Mouse (Mus musculus) spleen, adult 2 months (tissue): ENCODE measurements at regions not wholly inside any gene's neighbourhood (a gene's known extent, or its start where the extent isn't known, plus 50 kb on each side); places are given as distances from the start of the nearest gene placed in this dataset.

Experiments used
- CTCF ChIP-seq: fragments of 200-500 bp; IDR thresholded peaks from 2 replicates; pipeline ENCODE4 v1.5.1; 2011; ENCODE audit warnings: mild to moderate bottlenecking, inconsistent platforms; ENCODE audit not compliant: insufficient read depth, insufficient read length, insufficient replicate concordance; ENCODE audit errors: extremely low read depth
- POLR2A ChIP-seq: fragments of 200-500 bp; IDR thresholded peaks from 2 replicates; pipeline ENCODE4 v1.6.1; 2011; ENCODE audit warnings: low read depth, low read length, inconsistent platforms

- TF ChIP-seq CTCF: no peak
- no peak for TF ChIP-seq POLR2A
Observed at GRCm38 (mm10) chr6:143635043-143635442, 468.0 kb downstream of the Etnk1 start.
